Mouse (Mus musculus) bone marrow, adult 2 months (tissue): ENCODE results near the gene Zdhhc16.

Experiments used
- CTCF ChIP-seq: fragments of 200-500 bp; IDR thresholded peaks from 2 replicates; pipeline ENCODE4 v1.5.1; 2011; ENCODE audit warnings: low read length, control low read depth; ENCODE audit not compliant: control insufficient read depth, insufficient read depth
- POLR2A ChIP-seq: fragments of 200-500 bp; IDR thresholded peaks from 2 replicates; pipeline ENCODE4 v1.6.1; 2011; ENCODE audit warnings: low read depth, mild to moderate bottlenecking, control low read depth, low read length, borderline replicate concordance; ENCODE audit not compliant: control insufficient read depth

- TF ChIP-seq CTCF (no peak), POLR2A (no peak)
Measured at GRCm38 (mm10) chr19:41910396-41910795, 22.9 kb upstream of the Zdhhc16 start.
